In genomic region chr8:109417971-109418370, GRCm38 (mm10) we compare ENCODE assay signal across 10 mouse cellular contexts.
DNase-seq lines count a peak whose midpoint lies in the region; ATAC-seq lines count a peak whose summit lies in the region.
"Had no signal": no experiment of that assay in that cellular context is flagged by ENCODE, and none has a peak within 500 bp of the region (broad histone marks: within the 10 kb centered on the region; RNA-seq: fewer than 3 reads in every experiment).

No protein-coding gene starts in this region.

- intact Hi-C loops in left cerebral cortex, postnatal 36 days (cut with DNase I): loop anchor here (2.0 to 10.0 kb wide), 7 partner anchors 44 to 1813 kb away; no protein-coding TSS in a partner anchor

- DNase-seq in heart, postnatal 4 days: no peak
- peak; percentile 44 for DNase-seq in retina, postnatal 1 day
- DNase-seq in retina, embryonic 14.5 days (ENCODE audit: low spot score): no peak
- peak; percentile 33 to 37 for DNase-seq in left cerebral cortex, postnatal 36 days (ENCODE audit: low spot score in 2 of 2)
- DNase-seq in right cerebral cortex, postnatal 4 days: peak; percentile 36
- DNase-seq in T-cell, adult 2 months (ENCODE audit: low spot score): no peak
- DNase-seq in thymus, adult 18-20 months: no peak
- DNase-seq: thymus, postnatal 25 days had no signal

- no peaks in the 10 kb centered on the region for H3K36me3 ChIP-seq in heart, embryonic 11.5 days (ENCODE audit: control insufficient read depth, insufficient read depth, low read length)

- no peak overlapping the region for H3K4me3 ChIP-seq in heart, embryonic 11.5 days (ENCODE audit: low read depth, low read length)

- H3K9ac ChIP-seq in heart, embryonic 11.5 days (ENCODE audit: low read depth, low read length): no peak overlapping the region

- H3K9me3 ChIP-seq in heart, embryonic 11.5 days (replicated peaks; ENCODE audit: control insufficient read depth, low read length): no peaks in the 10 kb centered on the region

- H3K4me1 ChIP-seq in heart, embryonic 11.5 days (ENCODE audit: control insufficient read depth, insufficient read depth, low read length): no peaks in the 10 kb centered on the region

- no peak overlapping the region for H3K27ac ChIP-seq in heart, embryonic 11.5 days (ENCODE audit: low read depth, low read length)
- H3K27ac ChIP-seq: macrophage had no signal

- ATAC-seq in heart, embryonic 11.5 days (replicated peaks; ENCODE audit: insufficient number of reproducible peaks, low FRiP score, low TSS enrichment): no peak

- peak overlapping the region; percentile 37 for H3K4me2 ChIP-seq in heart, embryonic 11.5 days

- 34% methylated on average over 12 of the region's 12 CpGs for WGBS in heart, embryonic 11.5 days (ENCODE audit: insufficient replicate concordance)

- no peaks in the 10 kb centered on the region for H3K27me3 ChIP-seq in heart, embryonic 11.5 days (ENCODE audit: control insufficient read depth, insufficient read depth, low read length)

Comparison
In these comparisons a context has a peak if more than half of its experiments do, and no peak if none do; other contexts are left out.
1. DNase-seq: peak in retina, postnatal 1 day (single experiment), left cerebral cortex, postnatal 36 days (2 of 2) and right cerebral cortex, postnatal 4 days (single experiment); none in heart, postnatal 4 days (single experiment), retina, embryonic 14.5 days (single experiment), T-cell, adult 2 months (single experiment) and thymus, adult 18-20 months (0 of 2).